Mouse (Mus musculus): Measurements from ENCODE around the gene Sptbn1.

DNA sequence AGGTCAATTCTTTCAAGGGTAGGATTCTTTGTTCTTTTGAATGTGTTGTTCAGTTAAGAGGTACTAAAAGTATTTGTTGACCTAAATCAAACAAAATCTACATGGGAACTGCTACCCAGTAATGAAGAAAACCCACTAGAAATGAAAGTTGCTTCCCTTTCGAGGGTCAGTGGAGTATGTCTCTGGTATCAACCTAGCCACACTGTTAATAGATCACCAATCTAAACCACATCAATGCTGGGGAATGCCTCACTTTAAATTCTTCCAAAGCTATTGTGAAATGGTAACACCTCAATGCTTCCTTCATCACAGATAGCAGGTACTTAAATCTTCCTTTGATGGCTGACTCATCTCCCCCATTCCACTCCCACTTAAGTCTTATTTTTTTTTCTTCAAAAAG lies 1.5 kb upstream of the Sptbn1 start:
- TF ChIP-seq CTCF (IDR thresholded peaks at IDR 0.05; ENCODE audit: extremely low read depth, insufficient read length, insufficient replicate concordance, low read depth, low read length) = no peak
- TF ChIP-seq POLR2A (IDR thresholded peaks at IDR 0.05; ENCODE audit: low read depth, low read length) = no peak

Measured in small intestine, adult 2 months (tissue).